Mouse (Mus musculus) kidney, postnatal 4 days (tissue): ENCODE results near the gene Hs2st1.

ENCODE experiments used
- DNase-seq, 2 experiments: peaks; one replicate each; pipeline ENCODE4 v3.0.0; 2021; ENCODE audit warnings: mixed read lengths in 2 of 2

The Hs2st1 gene

GRCm38 (mm10) chr3:144550036-144550435, 19.9 kb downstream of the Hs2st1 start:
- no peak for DNase-seq

GRCm38 (mm10) chr3:144548186-144548845, 21.7 kb downstream of the Hs2st1 start:
- no peak for DNase-seq

GRCm38 (mm10) chr3:144546490-144546889, 23.5 kb downstream of the Hs2st1 start:
- DNase-seq: no peak

GRCm38 (mm10) chr3:144545832-144546231, 24.1 kb downstream of the Hs2st1 start:
- no peak for DNase-seq

GRCm38 (mm10) chr3:144545152-144545551, 24.8 kb downstream of the Hs2st1 start:
- no peak for DNase-seq

- no peak for DNase-seq
Observed at GRCm38 (mm10) chr3:144541906-144542438, 28.0 kb downstream of the Hs2st1 start.

- no peak for DNase-seq
Observed at GRCm38 (mm10) chr3:144540805-144541204, 29.2 kb downstream of the Hs2st1 start.

- no peak for DNase-seq
Observed at GRCm38 (mm10) chr3:144539051-144539450, 30.9 kb downstream of the Hs2st1 start.

- DNase-seq: no peak
Observed at GRCm38 (mm10) chr3:144537078-144537855, 32.7 kb downstream of the Hs2st1 start.

- no peak for DNase-seq
Observed at GRCm38 (mm10) chr3:144535056-144535455, 34.9 kb downstream of the Hs2st1 start.

- peak in 1 of 2 experiments; percentile 14 for DNase-seq
Observed at GRCm38 (mm10) chr3:144531023-144531422, 39.0 kb downstream of the Hs2st1 start.

- DNase-seq: no peak
Observed at GRCm38 (mm10) chr3:144527918-144528317, 42.1 kb downstream of the Hs2st1 start.

- no peak for DNase-seq
Observed at GRCm38 (mm10) chr3:144519581-144520272, 50.3 kb downstream of the Hs2st1 start.

GRCm38 (mm10) chr3:144518917-144519316, 51.1 kb downstream of the Hs2st1 start:
- DNase-seq: no peak

GRCm38 (mm10) chr3:144515286-144515685, 54.7 kb downstream of the Hs2st1 start:
- no peak for DNase-seq

- peak; percentile 72 to 73 for DNase-seq
Observed at GRCm38 (mm10) chr3:144514122-144514505, 55.9 kb downstream of the Hs2st1 start.

GRCm38 (mm10) chr3:144513169-144514121, 56.5 kb downstream of the Hs2st1 start:
- no peak for DNase-seq

GRCm38 (mm10) chr3:144510724-144511123, 59.3 kb downstream of the Hs2st1 start:
- no peak for DNase-seq

- no peak for DNase-seq
Observed at GRCm38 (mm10) chr3:144508342-144508741, 61.6 kb downstream of the Hs2st1 start.

- no peak for DNase-seq
Observed at GRCm38 (mm10) chr3:144507885-144508284, 62.1 kb downstream of the Hs2st1 start.

- DNase-seq: peak; percentile 18 to 36
Observed at GRCm38 (mm10) chr3:144506213-144506612, 63.8 kb downstream of the Hs2st1 start.

- no peak for DNase-seq
Observed at GRCm38 (mm10) chr3:144501930-144502329, 68.1 kb downstream of the Hs2st1 start.
